Comparison of ENCODE assay signal across 12 mouse cellular contexts in the genomic region with DNA sequence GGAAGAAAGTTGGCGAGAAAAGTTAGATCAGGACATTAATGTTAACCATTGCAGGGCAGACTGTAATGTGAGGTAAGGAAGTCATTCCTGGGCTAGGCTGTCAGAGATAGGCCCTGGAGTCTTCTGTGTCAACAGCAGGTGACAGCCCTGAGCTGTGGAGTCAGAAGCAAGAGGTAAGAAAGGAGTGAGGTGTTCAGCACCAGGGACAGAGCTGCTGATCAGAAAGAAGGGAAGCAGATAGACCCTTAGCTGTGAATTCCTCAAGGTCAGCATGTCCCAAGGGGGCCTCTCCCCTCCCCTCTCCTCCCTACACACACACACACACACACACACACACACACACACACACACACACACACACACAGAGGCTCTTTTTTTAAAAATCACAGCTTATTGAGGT. TPM values are rescaled to one million over a fixed set of nuclear protein-coding genes. Genes with fewer than 3 reads are reported as not detected.
DNase-seq lines count a peak whose midpoint lies in the region; ATAC-seq and TF ChIP-seq lines count a peak whose summit lies in the region.
"Had no signal": no experiment of that assay in that cellular context is flagged by ENCODE, and none has a peak within 500 bp of the region (broad histone marks: within the 10 kb centered on the region; RNA-seq: fewer than 3 reads in every experiment).

No protein-coding gene starts in this region.

- H3K27me3 ChIP-seq in kidney, embryonic 15.5 days, result peaks cover 7% of the 10 kb centered on the region; the same call in 1 of the 2 replicates
- H3K27me3 ChIP-seq in ES-Bruce4 (ENCODE audit: control insufficient read depth, insufficient read depth, low read length, poor library complexity, severe bottlenecking), result no peaks in the 10 kb centered on the region
- no peaks in the 10 kb centered on the region for H3K27me3 ChIP-seq in limb, embryonic 14.5 days (ENCODE audit: control insufficient read depth, insufficient read depth, low read length)
- no peaks in the 10 kb centered on the region for H3K27me3 ChIP-seq in midbrain, embryonic 15.5 days (replicated peaks)

- H3K4me1 ChIP-seq in kidney, embryonic 15.5 days, result no peaks in the 10 kb centered on the region
- no peaks in the 10 kb centered on the region for H3K4me1 ChIP-seq in ES-Bruce4 (ENCODE audit: control insufficient read depth, insufficient read depth, low read length)
- no peaks in the 10 kb centered on the region for H3K4me1 ChIP-seq in limb, embryonic 14.5 days (ENCODE audit: control insufficient read depth, insufficient read depth, low read length)
- no peaks in the 10 kb centered on the region for H3K4me1 ChIP-seq in midbrain, embryonic 15.5 days

- H3K9me3 ChIP-seq in kidney, embryonic 15.5 days (replicated peaks), result no peaks in the 10 kb centered on the region
- H3K9me3 ChIP-seq in ES-Bruce4 (replicated peaks; ENCODE audit: control insufficient read depth, insufficient read depth, low read length, poor library complexity, severe bottlenecking), result no peaks in the 10 kb centered on the region
- H3K9me3 ChIP-seq in limb, embryonic 14.5 days (ENCODE audit: control insufficient read depth, low read length), result no peaks in the 10 kb centered on the region
- H3K9me3 ChIP-seq in midbrain, embryonic 15.5 days, result no peaks in the 10 kb centered on the region

- no peak overlapping the region for H3K4me3 ChIP-seq in kidney, embryonic 15.5 days (replicated peaks)
- H3K4me3 ChIP-seq in ES-Bruce4 (ENCODE audit: low read depth, low read length), result no peak overlapping the region
- no peak overlapping the region for H3K4me3 ChIP-seq in limb, embryonic 14.5 days (replicated peaks; ENCODE audit: low read length)
- H3K4me3 ChIP-seq in midbrain, embryonic 15.5 days, result no peak overlapping the region

- no peak for ATAC-seq in kidney, embryonic 15.5 days (replicated peaks; ENCODE audit: low FRiP score)
- ATAC-seq in limb, embryonic 14.5 days (ENCODE audit: low FRiP score, low read depth), result no peak
- ATAC-seq in midbrain, embryonic 15.5 days (replicated peaks), result no peak

- TF ChIP-seq CTCF in ES-Bruce4 (IDR thresholded peaks at IDR 0.05; ENCODE audit: low read depth, low read length), result peak; percentile 1

- no peak overlapping the region for H3K27ac ChIP-seq in kidney, embryonic 15.5 days
- no peak overlapping the region for H3K27ac ChIP-seq in ES-Bruce4 (ENCODE audit: insufficient read depth, low read length)
- H3K27ac ChIP-seq in limb, embryonic 14.5 days (replicated peaks; ENCODE audit: low read depth, low read length), result no peak overlapping the region
- no peak overlapping the region for H3K27ac ChIP-seq in midbrain, embryonic 15.5 days

- no peaks in the 10 kb centered on the region for H3K36me3 ChIP-seq in kidney, embryonic 15.5 days
- H3K36me3 ChIP-seq in ES-Bruce4 (ENCODE audit: control insufficient read depth, insufficient read depth, low read length, poor library complexity, severe bottlenecking), result no peaks in the 10 kb centered on the region
- H3K36me3 ChIP-seq in limb, embryonic 14.5 days (ENCODE audit: control insufficient read depth, insufficient read depth, low read length), result no peaks in the 10 kb centered on the region
- H3K36me3 ChIP-seq in midbrain, embryonic 15.5 days (replicated peaks), result no peaks in the 10 kb centered on the region

- no peak overlapping the region for H3K9ac ChIP-seq in kidney, embryonic 15.5 days
- no peak overlapping the region for H3K9ac ChIP-seq in ES-Bruce4 (ENCODE audit: low read depth, poor library complexity, severe bottlenecking)
- no peak overlapping the region for H3K9ac ChIP-seq in limb, embryonic 14.5 days (ENCODE audit: low read depth, low read length, severe bottlenecking)
- no peak overlapping the region for H3K9ac ChIP-seq in midbrain, embryonic 15.5 days

- TF ChIP-seq POLR2A in ES-Bruce4 (IDR thresholded peaks at IDR 0.05; ENCODE audit: insufficient read depth, low read length), result no peak
- no peak for TF ChIP-seq POLR2A in limb, embryonic 14.5 days (IDR thresholded peaks at IDR 0.05; ENCODE audit: borderline replicate concordance, extremely low read depth, insufficient read depth, insufficient read length)

- WGBS in kidney, embryonic 15.5 days, result 36% methylated on average over 1 of the region's 1 CpGs
- 63% methylated on average over 1 of the region's 1 CpGs for WGBS in limb, embryonic 14.5 days
- 66% methylated on average over 1 of the region's 1 CpGs for WGBS in midbrain, embryonic 15.5 days

- TF ChIP-seq EP300 in ES-Bruce4 (IDR thresholded peaks at IDR 0.05; ENCODE audit: insufficient read depth, low read depth, low read length), result no peak

- no peak overlapping the region for H3K4me2 ChIP-seq in kidney, embryonic 15.5 days
- H3K4me2 ChIP-seq in limb, embryonic 14.5 days (replicated peaks; ENCODE audit: low read depth, low read length, severe bottlenecking), result no peak overlapping the region
- H3K4me2 ChIP-seq in midbrain, embryonic 15.5 days, result no peak overlapping the region

- DNase-seq in kidney, postnatal 10 days, result peak; percentile 39
- DNase-seq in adipocyte (ENCODE audit: low spot score), result peak; percentile 2
- DNase-seq in limb, embryonic 14.5 days (ENCODE audit: low spot score), result peak; percentile 38
- no peak for DNase-seq in neural tube, embryonic 10.5 days (ENCODE audit: extremely low spot score, low spot score)
- DNase-seq in spleen, postnatal 14 days (ENCODE audit: low spot score in 2 of 2), result no peak
- DNase-seq: cerebellum, adult 9-11 months; kidney, adult 11 months; liver; lung, postnatal 14 days had no signal

RNA-seq across cellular contexts. Expression of a gene that starts 55.0 kb away (rescaled TPM):
- polyA plus RNA-seq in kidney, embryonic 15.5 days (2015; fragmentation: Nextera tagmentation; extraction: Ambion mirVana), result not detected in 2 replicates
- polyA plus RNA-seq in ES-Bruce4 (2011; ENCODE audit: insufficient read depth, insufficient read length, low read depth, missing spikeins), result not detected in 2 replicates
- polyA plus RNA-seq in limb, embryonic 14.5 days (2012; rRNA removed), result 0.10 TPM in 2 replicates
- polyA plus RNA-seq in limb, embryonic 14.5 days (2014; fragmentation: Nextera tagmentation; extraction: Ambion mirVana), result not detected in 2 replicates
- 0.03 TPM in 1 of 2 replicates, not detected in the other for polyA plus RNA-seq in midbrain, embryonic 15.5 days (2015; fragmentation: Nextera tagmentation; extraction: Ambion mirVana)

Comparison
In these comparisons a context has a peak if more than half of its experiments do, and no peak if none do; other contexts are left out.
1. DNase-seq: peak in kidney, postnatal 10 days (single experiment), adipocyte (single experiment) and limb, embryonic 14.5 days (single experiment); none in neural tube, embryonic 10.5 days (single experiment) and spleen, postnatal 14 days (0 of 2).